Mouse (Mus musculus) cerebral cortex, adult 2 months (tissue): ENCODE results near the gene Mrps16.

ENCODE experiments used
- WGBS: fragments of 180-500 bp; shearing (Covaris S2); methylation state at CpG from one replicate; pipeline ENCODE4 v1.1.7; 2018; 5-methylcytosine and 5-hydroxymethylcytosine counted together

The Mrps16 gene

DNA sequence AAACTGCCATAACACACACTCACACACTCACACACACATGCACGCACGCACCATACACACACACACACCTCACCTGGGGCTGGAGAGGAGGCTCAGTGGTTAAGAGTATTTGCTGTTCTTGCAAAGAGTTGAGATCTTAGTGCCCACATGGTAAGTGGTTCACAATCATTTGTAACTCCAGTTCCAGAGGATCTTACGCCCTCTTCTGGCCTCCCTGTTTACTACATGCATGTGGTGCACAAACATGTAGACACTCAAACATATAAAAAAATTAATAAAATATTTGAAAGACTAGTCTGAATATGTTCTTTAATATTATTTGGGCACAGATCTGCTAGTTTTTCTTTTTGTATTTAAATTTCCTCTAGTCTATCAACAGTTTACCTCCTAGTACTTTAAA is 25.2 kb downstream of the Mrps16 start:
- WGBS, result 98% methylated on average over 3 of the region's 3 CpGs

GRCm38 (mm10) chr14:20363230-20363629 is 30.2 kb downstream of the Mrps16 start:
- 96% methylated on average over 4 of the region's 4 CpGs for WGBS

DNA sequence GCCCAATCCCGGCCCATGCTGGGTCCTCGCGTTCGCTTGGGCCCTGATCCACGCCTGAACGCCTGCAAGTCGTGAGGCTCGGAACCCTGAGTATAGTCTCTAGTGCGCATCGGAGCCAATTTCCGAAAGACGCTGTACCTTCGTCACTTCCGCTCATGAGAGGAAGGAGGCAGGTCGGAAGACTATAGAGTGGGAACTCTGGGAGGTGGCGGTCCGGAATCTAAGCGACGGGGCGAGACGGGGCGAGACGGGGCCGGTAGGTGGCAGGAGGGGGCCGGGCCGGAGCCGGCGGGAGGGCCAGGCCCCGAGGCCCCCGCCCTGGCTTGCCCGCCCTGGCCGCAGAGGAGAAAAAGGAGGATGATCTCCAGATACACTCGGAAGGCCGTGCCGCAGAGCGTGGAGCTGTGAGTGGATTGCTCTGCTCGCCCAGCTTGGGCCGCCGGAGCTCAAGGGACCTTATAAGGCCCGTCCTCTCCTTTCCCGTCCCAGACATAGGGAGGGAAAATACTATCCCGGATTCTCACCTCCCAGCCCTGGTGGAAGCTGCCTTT is 45.4 kb downstream of the Mrps16 start, which contains the start of the genes Ecd and Fam149b:
Gene Ecd, minus strand, starts transcription at position 131 of the 551 bp plus-strand sequence.
Gene Fam149b, plus strand, starts transcription at position 172 of the 551 bp plus-strand sequence.
- under 1% methylated on average over 41 of the region's 42 CpGs for WGBS

- WGBS, result 1% methylated on average over 15 of the region's 15 CpGs
Measured at GRCm38 (mm10) chr14:20347441-20347990, 45.9 kb downstream of the Mrps16 start.

- WGBS, result 64% methylated on average over 9 of the region's 9 CpGs
Measured at GRCm38 (mm10) chr14:20345885-20346284, 47.5 kb downstream of the Mrps16 start.

DNA sequence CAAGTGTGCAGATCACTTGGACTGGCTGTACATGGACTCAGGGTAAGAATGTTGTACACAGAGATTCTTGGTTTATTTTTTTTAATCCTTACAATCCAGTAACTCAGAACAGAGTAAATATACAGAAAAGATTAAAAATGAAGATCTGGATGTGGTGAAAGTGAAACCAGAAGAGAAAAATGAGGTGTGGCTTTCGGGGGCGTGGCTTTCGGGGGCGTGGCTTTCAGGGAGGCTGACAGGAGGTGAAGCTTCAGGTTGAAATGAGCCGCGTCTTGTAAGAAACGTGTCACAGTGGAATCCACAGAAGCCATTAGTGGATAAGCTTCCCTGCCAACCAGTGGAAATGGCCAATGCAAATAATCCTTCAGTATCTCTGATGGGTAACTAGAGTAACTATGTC is 52.6 kb downstream of the Mrps16 start:
- WGBS, result 81% methylated on average over 7 of the region's 7 CpGs

- WGBS, result 85% methylated on average over 8 of the region's 8 CpGs
Measured at GRCm38 (mm10) chr14:20340149-20340548, 53.3 kb downstream of the Mrps16 start.

DNA sequence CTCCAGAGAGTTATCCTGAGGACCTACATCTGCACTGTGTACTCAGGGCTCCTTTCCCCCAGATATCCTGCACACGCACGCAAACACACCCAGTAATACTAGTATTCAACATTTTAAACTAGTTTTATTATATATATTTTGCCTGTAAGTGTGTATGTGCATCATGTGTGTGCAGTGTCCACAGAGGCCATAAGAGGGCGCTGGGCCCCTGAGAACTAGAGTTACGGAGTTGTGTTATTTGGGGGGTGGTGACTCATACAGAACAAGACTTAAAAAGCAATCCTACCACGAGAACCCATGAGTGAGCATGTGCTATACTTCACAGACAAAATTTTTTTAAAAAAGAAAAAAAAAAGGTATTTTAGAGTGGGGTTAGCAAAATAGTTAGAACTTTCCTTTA is 54.0 kb downstream of the Mrps16 start:
- WGBS, result 86% methylated on average over 5 of the region's 5 CpGs
